Mouse (Mus musculus) C2C12 (cell line): ENCODE data around the gene Pcdh9.

Experiments
- CTCF ChIP-seq: IDR thresholded peaks from one replicate; pipeline ENCODE4 v1.5.1; 2011; ENCODE audit not compliant: control insufficient read depth, insufficient read depth, insufficient read length
- MAX ChIP-seq: IDR thresholded peaks from one replicate; pipeline ENCODE4 v1.6.1; 2011; ENCODE audit warnings: mild to moderate bottlenecking, control low read depth
- MYOD1 ChIP-seq: IDR thresholded peaks from one replicate; pipeline ENCODE4 v1.6.1; 2011; ENCODE audit warnings: low read depth; ENCODE audit not compliant: control insufficient read depth, insufficient read length
- MYOG ChIP-seq: IDR thresholded peaks from one replicate; pipeline ENCODE4 v1.6.1; 2011; ENCODE audit not compliant: control insufficient read depth, insufficient read length; ENCODE audit errors: extremely low read depth
- USF1 ChIP-seq: IDR thresholded peaks from one replicate; pipeline ENCODE4 v1.6.1; 2011; ENCODE audit warnings: low read depth, mild to moderate bottlenecking, control low read depth, moderate library complexity

DNA sequence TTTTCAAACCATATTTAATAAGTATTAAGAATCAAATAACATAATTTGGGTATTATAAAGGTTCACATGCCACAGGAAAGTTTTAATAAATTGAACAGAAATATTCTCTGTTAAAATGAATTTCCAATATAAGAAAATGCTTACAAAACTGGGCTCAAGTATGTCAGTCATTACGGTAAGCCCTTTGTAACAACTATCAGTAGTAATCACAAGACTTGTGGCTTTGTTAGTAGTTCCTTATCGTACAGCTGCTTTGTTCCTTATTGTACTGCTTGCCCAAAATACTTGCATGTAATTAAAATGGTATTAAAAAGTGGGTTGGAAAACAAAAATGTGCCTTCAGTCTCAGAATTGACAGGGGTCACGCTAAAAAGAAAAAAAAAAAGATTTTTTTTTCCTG lies 32.4 kb downstream of the Pcdh9 start:
- no peak for TF ChIP-seq MAX
- no peak for TF ChIP-seq CTCF
- no peak for TF ChIP-seq MYOD1
- TF ChIP-seq USF1: no peak
- no peak for TF ChIP-seq MYOG
